Mouse (Mus musculus): ENCODE results near the gene Vmn2r65.

Vmn2r65 gene

DNA sequence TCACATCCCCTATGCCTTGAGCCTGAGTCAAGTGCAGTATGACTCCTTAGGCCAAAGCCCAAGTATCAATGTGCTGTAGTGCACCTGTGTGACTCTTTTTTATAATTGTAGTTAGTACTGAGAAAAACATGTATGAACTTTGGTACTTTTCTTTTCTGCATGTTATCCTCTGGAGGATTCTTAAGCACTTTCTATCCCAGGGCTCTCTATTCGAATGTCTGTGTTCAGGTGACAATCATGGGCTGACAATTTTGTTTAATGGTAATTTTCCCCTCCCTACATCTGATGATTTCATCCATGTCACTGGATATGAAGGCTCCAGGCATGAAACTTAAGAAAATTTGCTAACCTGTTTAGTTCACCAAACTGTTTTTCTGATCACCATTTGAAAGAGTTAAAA, at the start of gene Vmn2r65:
Gene Vmn2r65 (minus strand): TSS at position 101 of the 400 bp plus-strand sequence.
- DNase-seq (ENCODE audit: inconsistent age in 2 of 2, low spot score in 1 of 2) = no peak

DNA sequence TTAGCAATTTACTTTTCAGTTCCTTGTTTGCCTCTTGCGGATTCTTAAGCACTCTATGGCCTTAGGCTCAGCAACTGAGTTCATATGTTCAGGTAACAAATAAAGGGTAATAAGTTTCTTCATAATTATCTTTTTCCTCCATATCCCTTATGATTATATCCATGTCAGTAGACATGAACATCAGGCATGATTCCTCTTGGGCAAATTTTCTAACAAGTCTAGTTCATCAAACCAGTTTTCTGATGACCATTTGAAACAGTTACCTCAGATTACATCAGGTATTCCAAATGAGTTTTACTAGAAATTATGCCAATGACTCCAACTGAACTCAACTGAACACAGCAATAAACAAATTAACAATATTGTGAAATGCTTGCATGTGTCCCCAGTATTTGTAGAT, 48.3 kb upstream of the Vmn2r65 start, which contains the start of gene Vmn2r66:
Gene Vmn2r66 (minus strand): TSS at position 101 of the 400 bp plus-strand sequence.
- DNase-seq (ENCODE audit: inconsistent age in 2 of 2, low spot score in 1 of 2) = no peak

DNA sequence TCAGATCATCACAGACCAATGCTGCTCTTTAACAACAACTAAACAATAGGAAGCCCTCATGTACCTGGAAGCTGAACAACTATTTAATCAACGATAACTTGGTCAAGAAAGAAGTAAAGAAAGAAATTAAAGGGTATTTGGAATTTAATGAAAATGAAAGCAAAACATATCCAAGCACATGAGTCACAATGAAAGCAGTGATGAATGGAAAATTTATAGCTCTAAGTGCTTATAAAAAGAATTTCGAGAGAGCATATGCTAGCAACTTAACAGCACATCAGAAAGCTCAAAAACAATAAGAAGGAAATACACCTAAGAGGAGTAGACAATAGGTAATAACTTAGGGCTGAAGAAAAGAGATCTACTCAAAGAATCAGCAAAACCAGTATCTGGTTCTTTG, 32.8 kb upstream of the Vmn2r65 start:
- DNase-seq (ENCODE audit: inconsistent age in 2 of 2, low spot score in 1 of 2) = no peak

Data from adrenal gland, adult (tissue).